Mouse (Mus musculus) heart, postnatal 0 days (tissue): ENCODE results near the gene Dtd1.

Source experiments
- CTCF ChIP-seq: IDR thresholded peaks from 2 replicates; pipeline ENCODE4 v1.5.1; 2016; ENCODE audit warnings: antibody characterized with exemption, control low read depth, low read depth
- EP300 ChIP-seq: IDR thresholded peaks from 2 replicates; pipeline ENCODE4 v1.6.1; 2016; ENCODE audit warnings: antibody characterized with exemption, low read depth

DNA sequence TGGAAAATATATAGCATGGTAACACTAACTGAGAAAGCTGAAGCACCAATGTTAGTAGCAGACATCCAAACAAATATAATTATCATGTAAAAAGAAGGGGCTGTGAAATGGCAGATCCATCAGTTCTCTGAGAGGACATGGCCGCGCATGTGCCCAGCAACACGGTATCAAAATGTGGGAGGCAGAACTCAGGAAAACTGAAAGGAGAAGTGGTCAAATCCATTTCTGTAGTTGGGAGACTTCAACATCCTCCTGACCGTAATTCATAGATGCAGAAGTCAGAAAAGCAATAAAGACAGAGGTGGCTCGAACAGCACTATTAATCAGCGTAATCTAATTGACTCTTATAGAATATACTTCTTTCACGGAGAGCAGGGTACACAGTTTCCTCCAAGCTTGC is 179.6 kb downstream of the Dtd1 start:
- TF ChIP-seq CTCF (no peak), EP300 (no peak)
